Comparison of ENCODE assay signal across 14 mouse cellular contexts in the genomic region with DNA sequence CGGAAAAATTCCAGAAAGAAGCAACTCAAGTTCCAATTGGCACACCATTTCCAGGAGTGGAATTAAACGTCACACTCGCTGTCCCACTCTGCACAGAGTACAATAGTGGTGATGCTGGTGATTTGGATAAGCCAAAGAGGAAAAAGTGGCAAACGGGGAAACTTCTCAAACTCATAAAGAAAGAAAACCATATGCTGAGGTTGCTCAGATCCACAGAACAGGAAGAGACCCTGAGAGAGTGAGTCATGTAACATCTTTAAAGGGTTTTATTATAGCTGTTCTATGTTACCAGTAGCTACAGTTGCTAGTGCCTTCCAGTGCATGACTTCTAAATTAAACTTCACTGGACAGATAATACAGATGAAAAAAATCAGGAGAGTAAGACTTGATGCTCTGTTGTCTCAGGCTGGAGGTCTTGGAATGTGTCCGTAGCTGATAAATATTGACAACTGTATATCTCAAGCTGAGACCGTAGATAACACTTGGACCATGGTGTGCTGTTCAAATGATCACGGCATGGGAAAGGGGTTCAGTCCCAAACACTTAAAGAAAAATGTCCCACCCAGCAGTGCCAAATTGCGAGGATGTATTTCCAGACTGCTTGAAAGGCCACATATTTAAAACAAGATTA.
DNase-seq lines count a peak whose midpoint lies in the region; ATAC-seq and TF ChIP-seq lines count a peak whose summit lies in the region.
"Had no signal": no experiment of that assay in that cellular context is flagged by ENCODE, and none has a peak within 500 bp of the region (broad histone marks: within the 10 kb centered on the region; RNA-seq: fewer than 3 reads in every experiment).

No protein-coding gene starts in this region.

- H3K36me3 ChIP-seq in G1E (replicated peaks): peaks cover 33% of the 10 kb centered on the region
- H3K36me3 ChIP-seq in liver, embryonic 11.5 days (ENCODE audit: control insufficient read depth, insufficient read depth, low read length): no peaks in the 10 kb centered on the region
- H3K36me3 ChIP-seq in midbrain, postnatal 0 days (ENCODE audit: insufficient read depth, low read length): no peaks in the 10 kb centered on the region
- H3K36me3 ChIP-seq in hindbrain, postnatal 0 days (ENCODE audit: insufficient read depth, low read length): no peaks in the 10 kb centered on the region
- H3K36me3 ChIP-seq: embryonic facial prominence, embryonic 10.5 days; forebrain, embryonic 15.5 days; heart, embryonic 10.5 days; hindbrain, embryonic 13.5 days; intestine, embryonic 15.5 days; kidney, embryonic 15.5 days had no signal

- H3K4me1 ChIP-seq in G1E (ENCODE audit: insufficient read depth, low read depth, low read length): peaks cover 78% of the 10 kb centered on the region
- peaks cover 22% of the 10 kb centered on the region for H3K4me1 ChIP-seq in liver, embryonic 11.5 days (replicated peaks; ENCODE audit: control insufficient read depth, insufficient read depth, low read length)
- no peaks in the 10 kb centered on the region for H3K4me1 ChIP-seq in midbrain, postnatal 0 days (ENCODE audit: insufficient read depth, low read length)
- no peaks in the 10 kb centered on the region for H3K4me1 ChIP-seq in hindbrain, postnatal 0 days (ENCODE audit: insufficient read depth, low read length)
- H3K4me1 ChIP-seq: intestine, embryonic 15.5 days had no signal

- no peaks in the 10 kb centered on the region for H3K9me3 ChIP-seq in G1E (replicated peaks)
- H3K9me3 ChIP-seq in liver, embryonic 11.5 days (ENCODE audit: control insufficient read depth, low read length): no peaks in the 10 kb centered on the region
- no peaks in the 10 kb centered on the region for H3K9me3 ChIP-seq in midbrain, postnatal 0 days (ENCODE audit: low read length)
- no peaks in the 10 kb centered on the region for H3K9me3 ChIP-seq in hindbrain, postnatal 0 days (ENCODE audit: low read length)
- H3K9me3 ChIP-seq: embryonic facial prominence, embryonic 10.5 days; forebrain, embryonic 15.5 days; heart, embryonic 10.5 days; hindbrain, embryonic 13.5 days; intestine, embryonic 15.5 days; kidney, embryonic 15.5 days had no signal

- no peak overlapping the region for H3K9ac ChIP-seq in liver, embryonic 11.5 days (ENCODE audit: low read depth, low read length)
- no peak overlapping the region for H3K9ac ChIP-seq in midbrain, postnatal 0 days (replicated peaks; ENCODE audit: low read length, poor library complexity, severe bottlenecking)
- no peak overlapping the region for H3K9ac ChIP-seq in hindbrain, postnatal 0 days (replicated peaks; ENCODE audit: low read length)
- H3K9ac ChIP-seq: forebrain, embryonic 15.5 days; hindbrain, embryonic 13.5 days; intestine, embryonic 15.5 days; kidney, embryonic 15.5 days had no signal

- 59% methylated on average over 8 of the region's 8 CpGs for WGBS in liver, embryonic 11.5 days
- WGBS in midbrain, postnatal 0 days: 90% methylated on average over 8 of the region's 8 CpGs
- WGBS in hindbrain, postnatal 0 days: 91% methylated on average over 8 of the region's 8 CpGs

- H3K27ac ChIP-seq in liver, embryonic 11.5 days (ENCODE audit: low read depth, low read length): no peak overlapping the region
- H3K27ac ChIP-seq in midbrain, postnatal 0 days (ENCODE audit: low read depth, low read length): no peak overlapping the region
- H3K27ac ChIP-seq in hindbrain, postnatal 0 days: no peak overlapping the region
- H3K27ac ChIP-seq: embryonic facial prominence, embryonic 10.5 days; forebrain, embryonic 15.5 days; hindbrain, embryonic 13.5 days; intestine, embryonic 15.5 days; kidney, embryonic 15.5 days had no signal

- no peak for TF ChIP-seq CTCF in G1E (IDR thresholded peaks at IDR 0.05; ENCODE audit: low read depth, low read length)
- TF ChIP-seq CTCF in midbrain, postnatal 0 days (IDR thresholded peaks at IDR 0.05): no peak
- no peak for TF ChIP-seq CTCF in hindbrain, postnatal 0 days (IDR thresholded peaks at IDR 0.05; ENCODE audit: low read depth)

- H3K27me3 ChIP-seq in G1E (ENCODE audit: insufficient read depth, low read length): no peaks in the 10 kb centered on the region
- no peaks in the 10 kb centered on the region for H3K27me3 ChIP-seq in liver, embryonic 11.5 days (replicated peaks; ENCODE audit: control insufficient read depth, insufficient read depth, low read length)
- no peaks in the 10 kb centered on the region for H3K27me3 ChIP-seq in midbrain, postnatal 0 days (ENCODE audit: insufficient read depth, low read length)
- H3K27me3 ChIP-seq in hindbrain, postnatal 0 days (ENCODE audit: insufficient read depth, low read length): no peaks in the 10 kb centered on the region
- H3K27me3 ChIP-seq: forebrain, embryonic 15.5 days; hindbrain, embryonic 13.5 days; intestine, embryonic 15.5 days; kidney, embryonic 15.5 days had no signal

- peak; percentile 84 for ATAC-seq in G1E (ENCODE audit: extremely low read depth, insufficient number of reproducible peaks, low FRiP score, poor library complexity, severe bottlenecking)
- ATAC-seq in liver, embryonic 11.5 days (replicated peaks; ENCODE audit: low FRiP score): peak; percentile 92
- ATAC-seq in megakaryocyte progenitor cell, adult 5-6 weeks (replicated peaks; ENCODE audit: poor library complexity): peak; percentile 79
- no peak for ATAC-seq in midbrain, postnatal 0 days (ENCODE audit: low FRiP score)
- ATAC-seq in hindbrain, postnatal 0 days: no peak
- ATAC-seq: forebrain, embryonic 15.5 days; intestine, embryonic 15.5 days had no signal

- H3K4me3 ChIP-seq in G1E (ENCODE audit: low read depth, low read length): no peak overlapping the region; the same call in 1 of the 2 replicates
- no peak overlapping the region for H3K4me3 ChIP-seq in liver, embryonic 11.5 days (ENCODE audit: low read depth, low read length)
- H3K4me3 ChIP-seq in midbrain, postnatal 0 days (ENCODE audit: low read depth, low read length): no peak overlapping the region
- H3K4me3 ChIP-seq in hindbrain, postnatal 0 days (ENCODE audit: low read length): no peak overlapping the region
- H3K4me3 ChIP-seq: embryonic facial prominence, embryonic 10.5 days; forebrain, embryonic 15.5 days; heart, embryonic 10.5 days; hindbrain, embryonic 13.5 days; intestine, embryonic 15.5 days; kidney, embryonic 15.5 days had no signal

- DNase-seq in CD4-positive helper T cell, adult 2 months (ENCODE audit: low read depth, low spot score): peak; percentile 49
- DNase-seq in G1E (ENCODE audit: low spot score): peak; percentile 45
- DNase-seq in liver, embryonic 11.5 days (ENCODE audit: low spot score): no peak
- no peak for DNase-seq in midbrain, postnatal 0 days (ENCODE audit: low spot score)
- DNase-seq in hindbrain, postnatal 0 days (ENCODE audit: low spot score): no peak
- DNase-seq in kidney, postnatal 10 days: no peak
- DNase-seq: retina, postnatal 1 day had no signal

- H3K4me2 ChIP-seq in liver, embryonic 11.5 days: 0 out of 2 replicates have a peak overlapping the region, but pooled peaks have one; percentile 9
- H3K4me2 ChIP-seq in midbrain, postnatal 0 days (ENCODE audit: low read depth, low read length, poor library complexity, severe bottlenecking): no peak overlapping the region
- no peak overlapping the region for H3K4me2 ChIP-seq in hindbrain, postnatal 0 days (ENCODE audit: low read depth, low read length)
- H3K4me2 ChIP-seq: forebrain, embryonic 15.5 days; hindbrain, embryonic 13.5 days; intestine, embryonic 15.5 days; kidney, embryonic 15.5 days had no signal

Comparison
In these comparisons a context has a peak if more than half of its experiments do, and no peak if none do; other contexts are left out.
1. DNase-seq: peak in CD4-positive helper T cell, adult 2 months (single experiment) and G1E (single experiment); none in liver, embryonic 11.5 days (single experiment), midbrain, postnatal 0 days (single experiment), hindbrain, postnatal 0 days (single experiment) and kidney, postnatal 10 days (single experiment).
2. ATAC-seq: peak in G1E (single experiment), liver, embryonic 11.5 days (single experiment) and megakaryocyte progenitor cell, adult 5-6 weeks (single experiment); none in midbrain, postnatal 0 days (single experiment) and hindbrain, postnatal 0 days (single experiment).